Mouse (Mus musculus): ENCODE results near the gene Ust.

Gene Ust

GRCm38 (mm10) chr10:8213906-8214421, 304.7 kb downstream of the Ust start:
- DNase-seq = no peak

- no peak for DNase-seq
Observed at GRCm38 (mm10) chr10:8213266-8213905, 305.2 kb downstream of the Ust start.

- no peak for DNase-seq
Observed at GRCm38 (mm10) chr10:8212611-8213226, 305.9 kb downstream of the Ust start.

- DNase-seq = no peak
Observed at GRCm38 (mm10) chr10:8211694-8212093, 306.9 kb downstream of the Ust start.

- DNase-seq = no peak
Observed at GRCm38 (mm10) chr10:8210366-8210765, 308.3 kb downstream of the Ust start.

- no peak for DNase-seq
Observed at GRCm38 (mm10) chr10:8207358-8207757, 311.3 kb downstream of the Ust start.

GRCm38 (mm10) chr10:8203681-8204080, 314.9 kb downstream of the Ust start:
- no peak for DNase-seq

- DNase-seq = peak in 1 of 2 experiments; percentile 22
Observed at GRCm38 (mm10) chr10:8199816-8200215, 318.8 kb downstream of the Ust start.

- DNase-seq = no peak
Observed at GRCm38 (mm10) chr10:8199026-8199756, 319.4 kb downstream of the Ust start.

GRCm38 (mm10) chr10:8197661-8198060, 321.0 kb downstream of the Ust start:
- DNase-seq = no peak

- peak; percentile 70 for DNase-seq
Observed at GRCm38 (mm10) chr10:8196300-8196699, 322.3 kb downstream of the Ust start.

- no peak for DNase-seq
Observed at GRCm38 (mm10) chr10:8195730-8196129, 322.9 kb downstream of the Ust start.

GRCm38 (mm10) chr10:8189331-8189981, 329.2 kb downstream of the Ust start:
- no peak for DNase-seq

- DNase-seq = no peak
Observed at GRCm38 (mm10) chr10:8185586-8185985, 333.0 kb downstream of the Ust start.

GRCm38 (mm10) chr10:8184711-8185110, 333.9 kb downstream of the Ust start:
- DNase-seq = no peak

- no peak for DNase-seq
Observed at GRCm38 (mm10) chr10:8183171-8183570, 335.5 kb downstream of the Ust start.

GRCm38 (mm10) chr10:8181596-8182185, 336.9 kb downstream of the Ust start:
- no peak for DNase-seq

- no peak for DNase-seq
Observed at GRCm38 (mm10) chr10:8177618-8178017, 341.0 kb downstream of the Ust start.

GRCm38 (mm10) chr10:8176351-8177053, 342.1 kb downstream of the Ust start:
- DNase-seq = no peak

GRCm38 (mm10) chr10:8176008-8176350, 342.6 kb downstream of the Ust start:
- DNase-seq = no peak

- no peak for DNase-seq
Observed at GRCm38 (mm10) chr10:8174697-8175096, 343.9 kb downstream of the Ust start.

- DNase-seq = no peak
Observed at GRCm38 (mm10) chr10:8174230-8174629, 344.4 kb downstream of the Ust start.
